Mouse (Mus musculus) lung, postnatal 0 days (tissue): ENCODE data around the gene Dpysl5.

Experiments
- CTCF ChIP-seq: IDR thresholded peaks from 2 replicates; pipeline ENCODE4 v1.5.1; 2016; ENCODE audit warnings: antibody characterized with exemption, mild to moderate bottlenecking
- EP300 ChIP-seq: IDR thresholded peaks from 2 replicates; pipeline ENCODE4 v1.6.1; 2016; ENCODE audit warnings: antibody characterized with exemption, mild to moderate bottlenecking, control low read depth

- TF ChIP-seq CTCF, result no peak
- no peak for TF ChIP-seq EP300
These were observed 107.5 kb downstream of the Dpysl5 start for GRCm38 (mm10) chr5:30818758-30819309.
